Mouse (Mus musculus) c-Kit-positive CD71-positive TER-119-positive erythroid progenitor cells, embryonic 14.5 days (primary cell): Measurements from ENCODE around the gene Gmpr.
"Not testable (repeated sequence)": the region's sequence is repeated elsewhere in the genome, so short reads cannot be mapped to it uniquely, and the experiment has no call there.

Source experiments
- DNase-seq: peaks from one replicate; pipeline ENCODE4 v3.0.0-alpha.2; 2013; ENCODE audit warnings: low spot score

Gene Gmpr

GRCm38 (mm10) chr13:45507274-45508229, at the start of gene Gmpr:
TSS of gene Gmpr (plus strand) at chr13:45507444.
- peak; percentile 84 for DNase-seq

- no peak for DNase-seq
Measured at GRCm38 (mm10) chr13:45457459-45457858, 49.8 kb upstream of the Gmpr start.

GRCm38 (mm10) chr13:45460177-45460576, 47.1 kb upstream of the Gmpr start:
- no peak for DNase-seq

GRCm38 (mm10) chr13:45461370-45461958, 45.8 kb upstream of the Gmpr start:
- DNase-seq, result no peak

- DNase-seq, result no peak
Measured at GRCm38 (mm10) chr13:45465616-45466015, 41.6 kb upstream of the Gmpr start.

GRCm38 (mm10) chr13:45466031-45466519, 41.2 kb upstream of the Gmpr start:
- no peak for DNase-seq

- DNase-seq, result no peak
Measured at GRCm38 (mm10) chr13:45468751-45469150, 38.5 kb upstream of the Gmpr start.

GRCm38 (mm10) chr13:45469481-45470301, 37.6 kb upstream of the Gmpr start:
- DNase-seq, result no peak

- no peak for DNase-seq
Measured at GRCm38 (mm10) chr13:45473311-45473710, 33.9 kb upstream of the Gmpr start.

- no peak for DNase-seq
Measured at GRCm38 (mm10) chr13:45475297-45475696, 31.9 kb upstream of the Gmpr start.

- DNase-seq, result peak; percentile 73
Measured at GRCm38 (mm10) chr13:45477183-45477582, 30.1 kb upstream of the Gmpr start.

GRCm38 (mm10) chr13:45479951-45480350, 27.3 kb upstream of the Gmpr start:
- no peak for DNase-seq

- DNase-seq, result no peak
Measured at GRCm38 (mm10) chr13:45483215-45483614, 24.0 kb upstream of the Gmpr start.

- not testable (repeated sequence) for DNase-seq
Measured at GRCm38 (mm10) chr13:45483949-45484348, 23.3 kb upstream of the Gmpr start.

GRCm38 (mm10) chr13:45485602-45486001, 21.6 kb upstream of the Gmpr start:
- no peak for DNase-seq

GRCm38 (mm10) chr13:45486598-45486997, 20.6 kb upstream of the Gmpr start:
- DNase-seq, result no peak

GRCm38 (mm10) chr13:45491991-45492732, 15.1 kb upstream of the Gmpr start:
- peak; percentile 57 for DNase-seq

GRCm38 (mm10) chr13:45493846-45494245, 13.4 kb upstream of the Gmpr start:
- no peak for DNase-seq

- no peak for DNase-seq
Measured at GRCm38 (mm10) chr13:45498623-45499022, 8.6 kb upstream of the Gmpr start.

- DNase-seq, result no peak
Measured at GRCm38 (mm10) chr13:45499391-45499790, 7.9 kb upstream of the Gmpr start.

GRCm38 (mm10) chr13:45499906-45500305, 7.3 kb upstream of the Gmpr start:
- peak; percentile 60 for DNase-seq
